Mouse (Mus musculus) lung, postnatal 10 days (tissue): ENCODE measurements around the gene Tcirg1.

Experiments used
- DNase-seq: peaks from one replicate; pipeline ENCODE4 v3.0.0; 2021

The Tcirg1 gene

DNA sequence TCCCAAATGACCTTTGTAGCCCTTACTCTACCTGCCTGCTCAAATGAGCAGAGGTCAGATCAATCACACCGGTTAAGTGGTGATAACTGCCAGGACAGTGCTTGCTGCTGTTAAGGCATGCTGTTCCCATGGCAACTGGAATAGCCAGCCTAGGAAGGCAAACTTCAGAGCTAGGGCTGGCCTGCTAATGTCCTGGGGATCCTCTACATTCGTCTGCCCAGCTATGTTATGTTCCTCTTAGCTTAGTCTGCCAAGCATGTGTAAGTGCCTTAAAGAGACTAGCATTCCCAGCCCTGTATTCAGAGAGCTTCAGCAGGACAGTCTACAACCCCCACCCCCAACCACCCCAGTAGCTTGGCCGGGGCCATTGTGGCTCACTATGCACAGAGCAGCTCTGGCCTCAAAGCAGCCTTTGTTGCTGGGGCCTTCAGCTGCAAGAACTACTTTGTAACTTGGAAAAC is 11.7 kb downstream of the Tcirg1 start:
- DNase-seq: no peak

DNA sequence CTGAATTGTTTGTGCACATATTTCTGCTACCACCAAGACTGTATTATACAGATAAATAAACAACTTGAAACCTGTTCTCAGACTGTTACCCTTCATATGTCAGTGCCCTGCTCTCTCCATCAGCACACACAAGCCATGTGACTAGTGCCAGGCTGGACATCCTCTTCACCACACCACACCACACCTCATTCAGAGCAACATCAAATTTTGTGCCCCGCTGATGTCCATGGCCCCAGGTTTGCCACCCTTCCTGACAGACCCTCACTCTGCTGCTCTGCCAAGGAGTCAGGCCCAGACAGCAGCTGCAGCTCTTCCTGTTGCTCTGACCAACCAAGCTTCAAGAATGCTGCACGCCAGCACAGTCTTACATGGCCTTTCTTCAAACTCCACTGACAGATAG is 12.6 kb downstream of the Tcirg1 start:
- no peak for DNase-seq

DNA sequence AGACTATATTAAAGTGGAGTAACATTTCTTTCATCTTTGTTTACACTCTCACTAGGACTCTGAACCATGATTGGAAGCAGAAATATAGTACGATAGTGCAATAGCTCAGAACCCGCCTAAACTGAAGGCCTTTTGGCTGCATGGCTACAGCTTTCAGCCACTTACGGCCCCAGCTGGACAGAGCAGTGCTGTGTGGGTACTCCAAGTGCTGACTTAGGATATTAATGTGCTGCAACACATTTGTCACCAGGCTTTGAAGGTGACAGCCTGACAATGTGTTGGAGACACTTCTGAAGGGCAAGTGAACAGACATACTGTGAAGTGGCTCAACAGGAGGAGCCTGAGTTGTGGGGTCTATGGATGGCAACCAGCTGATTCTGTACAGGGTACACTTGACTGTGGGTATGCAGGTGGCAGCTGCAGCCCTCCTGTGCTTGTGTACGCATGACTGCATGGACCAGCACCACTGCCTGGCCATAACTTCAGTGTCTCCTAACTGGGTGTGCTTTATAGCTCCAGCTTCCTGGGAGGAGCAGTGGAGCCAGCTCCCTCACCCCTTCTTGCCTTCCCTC is 13.3 kb downstream of the Tcirg1 start:
- no peak for DNase-seq

DNA sequence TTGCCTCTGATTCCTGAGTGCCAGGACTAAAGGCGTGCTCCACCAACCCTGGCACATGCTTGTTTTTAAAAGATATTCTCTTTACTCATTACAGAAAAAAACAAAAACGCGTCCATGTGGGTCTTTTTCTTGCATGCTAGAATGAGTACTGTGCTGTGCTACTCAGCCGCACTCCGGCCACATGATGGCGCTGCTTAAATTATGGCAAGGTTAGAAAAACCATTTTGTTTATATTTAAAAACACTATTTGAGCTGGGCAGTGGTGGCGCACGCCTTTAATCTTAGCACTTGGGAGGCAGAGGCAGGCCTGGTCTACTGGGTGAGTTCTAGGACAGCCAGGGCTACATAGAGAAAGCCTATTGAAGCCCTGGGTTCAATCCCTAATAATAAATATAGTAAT is 16.8 kb downstream of the Tcirg1 start:
- DNase-seq: no peak

DNA sequence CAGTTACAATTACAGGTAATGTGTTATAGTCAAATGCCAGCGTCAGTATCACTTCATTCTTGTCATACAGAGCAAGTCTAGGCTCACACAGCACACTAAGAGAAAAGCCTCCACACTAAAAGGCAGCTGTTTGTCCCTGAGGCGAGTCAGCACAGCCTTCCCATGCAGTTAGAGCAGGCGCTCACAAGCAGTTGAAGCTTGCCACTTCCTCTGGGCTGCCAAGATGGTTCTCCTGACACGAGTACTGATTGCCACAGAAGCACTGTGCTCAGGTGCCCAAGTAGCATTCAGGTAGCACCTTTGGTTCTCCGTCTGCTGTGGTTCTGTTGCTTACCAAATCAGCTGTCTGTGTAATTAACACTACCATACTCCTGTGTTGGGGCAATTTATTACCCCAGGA is 17.8 kb downstream of the Tcirg1 start:
- DNase-seq: no peak

DNA sequence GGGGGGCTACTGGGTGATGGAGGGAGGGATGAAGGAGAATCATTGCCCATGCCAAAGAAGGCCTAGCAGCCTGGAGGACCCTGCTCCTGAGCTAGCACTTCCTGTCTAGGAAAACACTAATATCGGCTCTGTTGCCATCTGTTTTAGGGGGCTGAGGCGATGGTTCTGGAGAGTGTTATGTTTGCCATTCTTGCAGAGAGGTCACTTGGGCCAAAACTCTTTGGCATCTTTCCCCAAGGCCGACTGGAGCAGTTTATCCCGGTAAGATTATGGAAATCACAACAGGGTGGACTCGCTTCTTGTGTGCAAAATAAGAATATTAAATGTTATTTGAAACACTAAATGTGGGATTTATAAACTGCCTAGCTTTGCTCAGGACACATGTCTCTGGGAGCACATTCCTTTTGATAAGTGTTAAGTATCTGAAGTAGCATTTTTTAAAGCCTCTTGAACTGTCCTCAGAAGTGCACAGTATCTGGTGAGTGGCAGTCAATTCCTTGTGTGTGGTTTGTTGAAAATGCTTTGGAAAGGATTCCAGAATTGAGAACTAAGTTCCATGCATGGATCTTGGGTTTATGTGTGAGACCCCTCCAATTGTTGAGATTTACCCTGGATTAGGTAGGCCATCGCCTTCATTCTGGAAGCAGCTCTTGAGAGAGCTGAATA is 22.5 kb downstream of the Tcirg1 start:
- DNase-seq: peak; percentile 25

DNA sequence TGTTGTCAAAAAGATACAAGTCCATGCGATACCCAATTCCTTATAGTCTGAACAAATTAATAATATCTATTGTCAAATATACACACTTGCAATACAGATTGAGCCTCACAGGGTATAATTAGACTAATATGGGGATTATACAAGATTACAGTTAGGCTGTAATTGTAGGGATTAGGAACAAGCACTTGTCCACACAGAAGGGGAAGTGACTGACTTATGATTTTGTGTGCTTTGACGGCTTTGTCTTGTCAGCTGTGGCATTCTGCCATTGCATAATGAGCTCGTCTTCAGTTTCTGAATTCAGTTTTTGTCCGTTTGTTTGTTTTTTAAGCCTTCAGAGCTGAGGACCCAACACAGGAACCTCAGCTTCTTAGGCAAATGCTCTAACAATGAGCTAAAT is 24.7 kb downstream of the Tcirg1 start:
- no peak for DNase-seq

DNA sequence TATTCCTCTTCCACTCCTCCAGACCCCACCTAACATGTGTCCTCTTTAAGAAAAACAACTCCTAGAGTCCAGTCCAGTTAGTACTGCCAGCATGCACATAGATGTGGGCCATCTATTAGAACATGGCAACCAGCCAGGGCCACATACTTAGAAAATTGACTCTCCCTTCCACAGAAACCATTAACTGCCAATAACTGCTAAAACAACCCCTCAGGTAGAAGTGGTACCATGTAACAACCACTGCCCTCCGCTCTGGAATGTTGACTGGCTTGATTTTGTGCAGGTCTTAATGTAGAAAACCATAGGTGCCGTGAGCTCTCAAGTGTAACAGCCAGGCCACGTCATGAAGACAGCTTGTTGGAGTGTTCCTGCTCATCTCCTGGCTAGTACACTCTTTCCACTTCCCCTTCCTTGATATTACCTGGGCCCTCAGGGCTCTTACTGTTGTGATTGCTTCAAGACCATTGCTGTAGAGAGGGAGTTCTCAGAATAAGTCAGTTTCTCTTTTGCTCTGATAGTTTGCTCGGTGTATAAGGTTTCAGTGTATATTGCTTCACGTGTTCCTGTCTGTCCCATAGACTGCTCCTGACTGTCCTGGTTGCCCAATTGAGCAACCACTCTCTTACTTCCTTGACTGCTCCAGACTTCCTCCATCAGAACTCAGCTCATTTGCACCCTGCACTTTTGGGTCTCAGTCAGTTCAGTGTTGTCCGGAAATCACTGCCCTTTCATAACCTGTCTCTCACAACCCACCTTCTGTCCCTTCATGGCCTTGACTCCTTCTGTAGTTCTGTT is 26.7 kb downstream of the Tcirg1 start:
- DNase-seq: peak; percentile 39

DNA sequence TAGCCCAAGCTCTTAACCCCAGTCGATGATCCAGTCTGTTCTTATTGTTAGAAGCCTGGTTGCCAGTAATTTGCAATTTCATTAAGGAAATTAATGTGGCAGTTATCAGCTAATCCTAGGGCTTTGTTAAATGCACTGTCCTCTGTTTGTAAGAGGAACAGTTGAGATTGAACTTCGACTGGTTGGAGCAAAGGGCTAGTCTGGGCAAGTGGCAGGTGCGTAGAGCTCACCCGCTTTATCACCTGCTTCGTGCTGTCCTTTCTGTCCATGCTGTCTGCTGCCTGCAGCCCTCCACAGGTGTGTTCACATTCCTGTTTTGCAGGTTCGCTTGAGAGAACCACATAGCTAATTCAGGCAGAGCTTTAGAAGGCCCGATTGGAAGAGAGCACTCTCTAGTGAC is 31.9 kb downstream of the Tcirg1 start:
- DNase-seq: no peak

DNA sequence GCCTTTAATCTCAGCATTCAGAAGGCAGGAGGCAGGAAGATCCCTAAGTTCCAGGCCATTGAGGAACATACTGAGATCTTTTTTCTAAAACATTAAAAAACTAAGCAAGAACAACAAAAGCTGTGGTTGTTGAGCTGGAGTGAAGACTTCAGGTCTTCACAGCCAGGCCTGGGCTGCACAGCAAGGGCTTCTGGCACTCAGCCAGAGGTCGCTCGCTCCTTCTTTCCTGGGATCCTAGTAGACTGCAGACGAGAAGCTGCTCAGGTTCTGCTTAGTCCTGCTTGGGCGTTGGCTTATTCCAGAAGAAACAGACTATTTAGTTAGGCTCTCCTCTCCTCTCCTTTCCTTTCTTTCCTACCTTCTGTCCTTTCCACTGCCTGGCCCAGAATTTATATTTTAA is 34.6 kb downstream of the Tcirg1 start:
- DNase-seq: peak; percentile 30

DNA sequence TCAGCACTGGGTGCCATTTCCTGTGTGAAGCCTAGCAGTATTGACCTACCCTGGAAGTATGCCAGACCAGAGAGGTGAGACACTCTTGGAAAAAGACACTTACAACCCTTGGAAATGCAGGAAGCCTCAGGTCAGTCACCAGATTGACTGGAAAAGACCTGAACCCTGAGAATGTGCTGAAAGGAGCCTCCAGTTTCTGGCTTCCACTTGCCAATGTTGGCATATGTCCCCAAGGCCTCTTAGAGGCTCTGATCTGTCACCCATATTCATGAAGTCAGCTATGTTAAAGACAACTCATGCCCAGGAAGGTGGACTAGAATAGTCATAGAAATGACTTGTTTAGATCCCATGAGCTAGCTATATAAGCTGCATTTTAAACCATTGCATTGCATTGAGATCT is 35.5 kb downstream of the Tcirg1 start:
- DNase-seq: no peak

DNA sequence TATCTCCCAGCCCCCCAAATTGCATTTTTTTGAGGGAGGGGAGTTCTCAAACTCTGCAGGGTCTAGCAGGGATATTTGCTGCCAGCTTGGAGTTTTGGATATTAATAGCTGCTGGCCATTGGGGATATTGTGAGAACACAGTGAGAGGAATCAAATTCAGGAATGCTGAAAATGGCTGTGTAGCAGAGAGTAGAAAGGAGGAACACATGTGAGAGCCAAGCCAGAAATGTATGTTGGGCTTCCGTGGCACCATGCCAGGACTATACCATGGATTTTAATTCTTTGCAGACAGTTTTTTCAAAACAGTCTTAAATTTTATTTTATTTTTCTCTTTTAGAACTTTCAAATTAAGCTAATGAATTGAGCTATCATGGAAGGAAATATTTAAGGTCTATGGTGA is 38.6 kb downstream of the Tcirg1 start:
- DNase-seq: no peak

DNA sequence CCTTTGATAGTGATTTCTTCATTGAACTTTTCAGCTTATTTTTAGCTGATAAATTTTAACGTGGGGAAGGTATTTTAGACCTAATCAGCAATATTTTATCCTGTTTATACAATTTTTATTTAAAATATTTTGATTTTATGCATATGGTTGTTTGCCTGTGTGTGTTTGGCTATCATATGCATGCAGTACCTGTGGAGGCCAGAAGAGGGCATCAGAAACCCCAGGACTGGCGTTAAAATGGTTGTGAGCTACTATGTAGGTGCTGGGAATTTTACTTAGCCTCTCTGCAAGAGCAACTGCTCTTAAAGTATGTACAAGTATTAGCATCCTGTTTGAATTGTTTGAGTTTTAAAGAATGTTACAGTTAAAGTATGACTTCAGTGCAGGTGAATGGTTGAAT is 42.0 kb downstream of the Tcirg1 start:
- DNase-seq: no peak

DNA sequence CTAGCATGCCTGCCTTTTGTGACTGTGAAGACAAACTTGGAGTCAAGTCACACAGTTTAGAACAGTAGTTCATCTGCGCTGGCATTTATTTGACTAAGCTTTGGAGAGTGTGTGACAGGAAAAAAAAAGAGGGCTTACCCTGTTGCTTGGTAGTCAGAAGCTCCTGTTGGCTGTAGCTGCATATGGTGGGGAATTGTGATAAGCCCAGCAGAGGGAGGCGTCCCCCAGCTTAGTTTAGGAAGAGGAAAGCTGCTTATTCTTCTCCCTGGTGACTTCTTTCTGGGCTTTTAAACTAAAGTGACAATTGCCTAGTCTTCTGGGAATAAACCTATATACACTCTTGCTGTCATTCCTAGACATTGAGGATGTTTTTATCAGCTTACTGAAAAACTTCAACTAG is 44.2 kb downstream of the Tcirg1 start:
- no peak for DNase-seq

DNA sequence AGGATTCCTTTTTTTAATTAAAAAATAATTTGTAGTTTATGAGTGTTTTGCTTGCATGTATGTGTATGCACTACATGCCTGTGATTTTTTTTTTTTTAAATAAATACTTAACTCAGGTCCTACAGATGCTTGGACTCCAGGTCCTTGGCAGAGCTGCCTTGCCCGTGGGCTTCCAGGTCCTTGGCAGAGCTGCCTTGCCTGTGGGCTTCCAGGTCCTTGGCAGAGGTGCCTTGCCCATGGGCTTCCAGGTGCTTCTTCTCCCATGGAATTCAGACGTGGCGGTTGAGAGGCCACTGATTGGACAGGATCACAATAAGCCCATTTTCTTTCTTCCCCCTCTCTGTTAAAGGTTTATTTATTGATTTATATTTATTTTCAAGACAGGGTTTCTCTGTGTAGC is 49.7 kb downstream of the Tcirg1 start:
- DNase-seq: no peak

DNA sequence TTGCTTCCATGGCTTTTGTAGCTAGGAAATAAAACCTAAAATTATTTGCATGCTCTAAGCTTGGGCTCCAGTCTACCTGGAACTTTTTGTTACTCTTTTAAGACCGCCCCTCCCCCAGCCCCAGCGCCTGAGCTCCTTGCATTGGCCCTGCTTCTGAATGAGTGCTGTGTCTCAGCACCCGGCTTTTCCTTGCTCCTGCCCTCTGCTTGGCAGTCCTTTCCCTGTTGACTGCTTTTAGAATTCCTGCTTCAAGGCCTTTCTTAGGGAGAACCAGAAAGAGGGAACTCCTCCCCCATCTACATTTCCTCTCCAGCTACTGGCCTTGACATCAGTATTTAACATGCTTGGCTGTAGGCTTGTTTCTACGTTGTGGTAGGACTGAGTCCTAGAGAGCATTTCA is 51.3 kb downstream of the Tcirg1 start:
- DNase-seq: peak; percentile 29

DNA sequence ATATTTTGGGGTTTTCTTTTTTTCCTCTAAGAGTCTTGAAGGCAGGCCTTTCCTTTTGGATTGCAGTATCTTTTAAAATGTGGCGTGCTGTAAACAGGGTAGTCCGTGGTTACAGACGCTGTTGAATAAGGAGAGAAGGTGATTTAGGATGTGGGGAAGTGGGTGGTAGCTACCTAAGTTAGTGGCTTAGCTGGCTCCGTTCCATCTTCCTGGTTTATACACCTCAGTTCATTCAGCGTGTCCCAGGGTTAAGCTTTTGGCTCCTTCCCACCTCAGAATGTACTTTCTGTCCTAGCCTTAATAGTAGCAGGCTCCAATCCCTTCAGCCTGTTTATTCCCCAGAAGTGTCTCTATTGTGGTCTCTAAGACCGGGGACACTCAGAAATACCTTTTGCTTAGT is 51.8 kb downstream of the Tcirg1 start:
- no peak for DNase-seq

DNA sequence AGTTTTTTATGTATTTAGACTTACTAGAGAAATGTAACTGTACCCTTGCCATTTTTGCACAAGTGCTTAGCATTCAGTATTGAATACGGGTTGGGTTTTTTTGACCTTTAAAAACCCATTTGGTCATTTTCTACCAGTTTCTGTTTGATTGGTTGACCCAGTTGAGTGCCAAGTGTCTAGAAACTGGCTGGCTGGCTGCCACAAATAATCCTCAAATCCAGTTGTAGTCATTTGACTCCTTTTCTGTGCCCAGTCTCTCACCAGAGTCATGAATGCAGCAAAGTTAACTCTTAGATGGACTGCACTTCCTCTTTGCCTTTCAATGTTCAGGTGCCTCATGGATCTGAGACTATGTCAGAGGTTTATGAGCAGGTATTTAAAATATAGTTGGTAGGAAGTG is 53.0 kb downstream of the Tcirg1 start:
- DNase-seq: peak; percentile 51

DNA sequence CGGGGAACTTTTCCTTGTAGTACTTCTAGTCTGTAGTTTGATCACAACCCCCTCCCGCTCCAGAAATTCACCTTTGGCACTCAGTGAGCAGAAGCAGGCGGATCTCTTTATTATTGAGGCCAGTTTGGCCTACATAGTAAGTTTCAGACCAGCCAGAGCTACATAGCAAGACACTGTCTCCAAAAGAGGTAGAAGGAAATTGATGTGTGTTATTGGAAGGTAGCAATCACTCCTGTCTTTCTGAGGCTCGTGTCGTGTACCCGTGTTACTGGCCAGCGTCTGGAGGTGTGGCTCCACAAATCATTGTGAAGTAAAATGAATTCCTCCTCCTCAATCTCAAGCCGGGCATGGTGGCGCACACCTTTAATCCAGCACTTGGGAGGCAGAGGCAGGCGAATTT is 53.8 kb downstream of the Tcirg1 start:
- DNase-seq: no peak

DNA sequence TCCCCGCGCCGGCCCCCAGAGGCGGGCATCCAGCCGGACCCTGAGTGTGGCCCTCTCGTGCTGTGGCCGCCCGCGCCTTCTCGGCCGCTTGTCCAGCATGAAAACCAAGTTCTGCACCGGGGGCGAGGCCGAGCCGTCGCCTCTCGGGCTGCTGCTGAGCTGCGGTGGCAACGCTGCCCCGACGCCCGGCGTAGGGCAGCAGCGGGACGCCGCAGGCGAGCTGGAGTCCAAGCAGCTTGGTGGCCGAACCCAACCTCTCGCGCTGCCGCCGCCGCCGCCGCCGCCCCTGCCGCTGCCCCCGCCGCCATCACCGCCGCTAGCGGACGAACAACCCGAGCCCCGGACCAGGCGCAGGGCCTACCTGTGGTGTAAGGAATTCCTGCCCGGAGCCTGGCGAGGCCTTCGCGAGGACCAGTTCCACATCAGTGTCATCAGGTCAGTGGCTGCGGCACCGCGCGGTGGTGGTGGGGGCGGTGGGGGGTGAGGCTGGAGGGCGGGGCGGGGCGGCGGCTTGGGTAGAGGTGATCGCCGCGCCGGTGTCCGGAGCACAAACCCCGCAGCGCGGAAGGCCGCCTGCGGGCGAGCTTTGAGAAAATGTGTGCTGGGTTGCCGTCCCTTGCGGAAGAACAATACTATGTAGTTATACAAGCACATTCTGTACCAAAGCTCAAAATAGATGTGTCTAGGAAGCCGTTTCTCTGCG is 54.8 kb downstream of the Tcirg1 start:
- DNase-seq: peak; percentile 67

DNA sequence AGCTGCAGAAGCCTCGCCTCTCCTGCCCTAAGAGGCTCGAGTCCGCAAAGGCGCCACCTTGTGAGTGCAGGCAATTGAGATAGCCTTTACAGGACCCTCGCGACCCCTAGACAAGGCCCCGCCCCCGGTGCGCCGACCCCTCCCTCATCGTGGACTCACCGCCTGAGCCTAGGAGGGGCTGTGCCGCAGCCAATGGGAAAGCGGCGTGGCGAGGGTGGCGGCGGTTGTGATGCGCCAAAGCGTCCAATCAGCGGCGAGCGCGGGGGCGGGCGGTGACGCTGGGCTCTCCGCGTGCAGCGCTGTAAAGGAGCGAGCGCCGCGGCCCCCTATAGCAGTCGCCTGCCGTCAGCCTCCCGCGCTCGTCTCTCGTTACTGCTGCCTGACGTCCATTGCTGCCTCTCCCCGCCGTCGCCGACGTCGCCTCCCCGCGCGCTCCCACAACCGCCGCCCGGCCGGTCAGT is 55.4 kb downstream of the Tcirg1 start, which contains the start of gene Chka:
TSS of gene Chka (plus strand) at position 272 of the 461 bp plus-strand sequence.
- peak; percentile 97 for DNase-seq

DNA sequence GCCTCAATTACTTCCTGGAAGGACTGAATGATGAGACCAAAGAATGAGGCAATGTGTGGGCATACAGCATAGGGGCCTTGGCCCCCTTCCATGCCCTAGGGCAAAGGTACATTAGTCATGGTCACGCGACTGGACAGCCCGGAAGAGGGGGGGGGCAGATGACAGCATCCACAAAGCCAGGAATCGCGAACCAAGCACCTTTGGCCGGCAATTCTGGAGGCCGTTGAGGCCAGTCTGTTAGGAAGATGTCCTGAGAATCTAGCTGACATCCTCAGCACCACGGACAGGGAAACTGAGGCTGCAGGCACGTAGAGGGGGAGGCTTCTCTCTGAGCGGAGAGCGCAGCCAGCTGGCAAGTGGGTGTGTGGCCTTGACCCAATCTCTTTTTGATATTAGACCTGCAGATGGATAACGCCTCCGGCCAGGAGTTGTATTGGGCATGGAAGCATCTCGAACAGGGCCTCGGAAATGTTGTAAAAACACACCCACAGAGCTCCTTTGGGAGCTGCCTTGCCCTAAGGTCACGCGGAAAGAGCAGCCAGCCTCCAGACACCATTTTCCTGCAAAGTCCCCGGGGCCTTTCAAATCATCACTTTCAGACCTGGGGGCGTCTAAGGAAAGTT is 56.0 kb downstream of the Tcirg1 start:
- DNase-seq: peak; percentile 47

DNA sequence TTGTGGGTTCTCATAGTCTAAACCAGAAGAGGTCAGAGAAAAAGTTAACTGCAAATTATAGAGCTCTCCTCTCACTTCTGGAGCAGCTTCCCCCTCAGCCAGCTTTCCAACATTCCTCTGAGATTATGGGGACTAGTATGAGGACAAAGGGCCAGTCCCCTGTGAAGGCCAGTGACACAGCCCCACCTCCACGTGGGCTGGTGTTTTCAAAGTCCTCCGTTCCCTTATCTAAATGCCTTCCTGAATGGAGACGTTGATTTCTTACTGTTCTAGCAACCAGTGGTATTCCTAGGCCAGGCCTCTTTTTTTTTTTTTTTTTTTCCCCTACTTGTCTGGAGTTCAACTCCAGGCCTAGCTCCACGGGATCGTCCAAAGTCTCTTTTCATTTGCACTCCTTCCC is 56.9 kb downstream of the Tcirg1 start:
- DNase-seq: no peak
